Mouse (Mus musculus) lung, embryonic 14.5 days (tissue): ENCODE data around the gene Myo1e. TPM values are rescaled to one million over a fixed set of nuclear protein-coding genes. Genes with fewer than 3 reads are reported as not detected.
A peak's percentile ranks its signal among the peaks of the same experiment; 100 is the strongest.

Experiments
- ATAC-seq: fragments of 200-750 bp; cut with Nextera tagmentation; 2 replicates; pipeline ENCODE4 v1.8.0; 2017; ENCODE audit warnings: mild to moderate bottlenecking, moderate TSS enrichment, moderate library complexity; ENCODE audit not compliant: insufficient read depth
- DNase-seq: peaks from one replicate; pipeline ENCODE4 v3.0.0-alpha.2; 2015
- H3K27ac ChIP-seq: fragments of 300-500 bp; sonication (generic); 2 replicates; pipeline ENCODE4 v1.5.1; 2014; ENCODE audit warnings: low read depth, mild to moderate bottlenecking, moderate library complexity
- H3K27me3 ChIP-seq: fragments of 300-500 bp; sonication (generic); 2 replicates; pipeline ENCODE4 v1.6.1; 2014; ENCODE audit warnings: low read length, control low read depth; ENCODE audit not compliant: insufficient read depth
- H3K36me3 ChIP-seq: fragments of 300-500 bp; sonication (generic); 2 replicates; pipeline ENCODE4 v1.6.1; 2014; ENCODE audit warnings: control low read depth; ENCODE audit not compliant: insufficient read depth
- H3K4me1 ChIP-seq: fragments of 300-500 bp; sonication (generic); 2 replicates; pipeline ENCODE4 v1.6.1; 2014; ENCODE audit warnings: antibody characterized with exemption, control low read depth; ENCODE audit not compliant: insufficient read depth
- H3K4me2 ChIP-seq: fragments of 300-500 bp; sonication (generic); 2 replicates; pipeline ENCODE4 v1.6.1; 2014; ENCODE audit warnings: mild to moderate bottlenecking
- H3K4me3 ChIP-seq: fragments of 300-500 bp; sonication (generic); 2 replicates; pipeline ENCODE4 v1.5.1; 2014; ENCODE audit warnings: low read depth, low read length
- H3K9ac ChIP-seq: fragments of 300-500 bp; sonication (generic); 2 replicates; pipeline ENCODE4 v1.6.1; 2014
- H3K9me3 ChIP-seq: fragments of 300-500 bp; sonication (generic); 2 replicates; pipeline ENCODE4 v1.6.1; 2016; ENCODE audit warnings: low read depth, low read length, control low read depth
- CTCF ChIP-seq: IDR thresholded peaks from 2 replicates; pipeline ENCODE4 v1.5.1; 2016; ENCODE audit warnings: antibody characterized with exemption, low read depth
- WGBS: fragments of 180-500 bp; shearing (Covaris S2); extraction: QIAGEN DNeasy Blood & Tissue Kit; methylation state at CpG from one replicate; pipeline ENCODE4 v1.1.7; 2014; 5-methylcytosine and 5-hydroxymethylcytosine counted together
- polyA plus RNA-seq: library from polyadenylated mRNA; unstranded; fragments of >200 nt; fragmentation: Nextera tagmentation; extraction: Ambion mirVana; gene quantifications from 2 replicates; pipeline ENCODE4 v1.2.1, GENCODE M21; 2014

Gene Myo1e
- polyA plus RNA-seq, 1 experiment from 2014 or later, result 31.4 TPM

GRCm38 (mm10) chr9:70301598-70301997 is 94.4 kb downstream of the Myo1e start:
- H3K27ac ChIP-seq, result no peak overlapping the region
- ATAC-seq, result no peak
- no peak for DNase-seq
- H3K9ac ChIP-seq, result no peak overlapping the region
- no peak overlapping the region for H3K4me2 ChIP-seq
- H3K36me3 ChIP-seq, result peaks cover 16% of the 10 kb centered on the region; the same call in 1 of the 2 replicates
- WGBS, result 91% methylated on average over 6 of the region's 6 CpGs
- H3K27me3 ChIP-seq, result no peaks in the 10 kb centered on the region
- no peak overlapping the region for H3K4me3 ChIP-seq
- no peaks in the 10 kb centered on the region for H3K4me1 ChIP-seq
- no peak for TF ChIP-seq CTCF
- H3K9me3 ChIP-seq, result no peaks in the 10 kb centered on the region; the same call in 1 of the 2 replicates

- H3K36me3 ChIP-seq, result peaks cover 9% of the 10 kb centered on the region; the same call in 1 of the 2 replicates
- TF ChIP-seq CTCF, result no peak
- H3K9me3 ChIP-seq, result no peaks in the 10 kb centered on the region; the same call in 1 of the 2 replicates
- H3K9ac ChIP-seq, result no peak overlapping the region
- WGBS, result 88% methylated on average over 8 of the region's 8 CpGs
- H3K4me3 ChIP-seq, result no peak overlapping the region
- ATAC-seq (no peak), DNase-seq (no peak)
- H3K27me3 ChIP-seq, result no peaks in the 10 kb centered on the region
- H3K4me2 ChIP-seq, result no peak overlapping the region
- H3K27ac ChIP-seq, result no peak overlapping the region
- H3K4me1 ChIP-seq, result no peaks in the 10 kb centered on the region; the same call in 1 of the 2 replicates
Observed at GRCm38 (mm10) chr9:70304901-70305300, 97.8 kb downstream of the Myo1e start.

GRCm38 (mm10) chr9:70310046-70310445 is 102.9 kb downstream of the Myo1e start:
- Histone ChIP-seq H3K36me3 (no peaks in the 10 kb centered on the region), H3K4me3 (no peak overlapping the region), H3K4me2 (no peak overlapping the region), H3K4me1 (no peaks in the 10 kb centered on the region; the same call in 1 of the 2 replicates), H3K9me3 (no peaks in the 10 kb centered on the region), H3K9ac (no peak overlapping the region), H3K27me3 (no peaks in the 10 kb centered on the region), H3K27ac (no peak overlapping the region)
- no peak for ATAC-seq
- no peak for TF ChIP-seq CTCF
- 61% methylated on average over 1 of the region's 1 CpGs for WGBS
- no peak for DNase-seq

GRCm38 (mm10) chr9:70314019-70314418 is 106.9 kb downstream of the Myo1e start:
- WGBS, result 92% methylated on average over 1 of the region's 1 CpGs
- Histone ChIP-seq H3K27me3 (no peaks in the 10 kb centered on the region), H3K36me3 (no peaks in the 10 kb centered on the region), H3K4me1 (no peaks in the 10 kb centered on the region), H3K9ac (no peak overlapping the region), H3K27ac (no peak overlapping the region), H3K4me2 (no peak overlapping the region), H3K4me3 (no peak overlapping the region), H3K9me3 (no peaks in the 10 kb centered on the region)
- ATAC-seq (no peak), DNase-seq (no peak)
- peak; percentile 24; the same call in 1 of the 2 replicates for TF ChIP-seq CTCF

- H3K36me3 ChIP-seq, result no peaks in the 10 kb centered on the region
- H3K27ac ChIP-seq, result no peak overlapping the region
- H3K4me2 ChIP-seq, result no peak overlapping the region
- H3K27me3 ChIP-seq, result no peaks in the 10 kb centered on the region
- DNase-seq, result peak; percentile 44
- ATAC-seq, result no peak
- no peaks in the 10 kb centered on the region for H3K4me1 ChIP-seq
- H3K4me3 ChIP-seq, result no peak overlapping the region
- H3K9me3 ChIP-seq, result no peaks in the 10 kb centered on the region
- no peak overlapping the region for H3K9ac ChIP-seq
- no peak for TF ChIP-seq CTCF
- 35% methylated on average over 4 of the region's 4 CpGs for WGBS
Observed at GRCm38 (mm10) chr9:70315130-70315529, 108.0 kb downstream of the Myo1e start.

- Histone ChIP-seq H3K27me3 (no peaks in the 10 kb centered on the region), H3K36me3 (no peaks in the 10 kb centered on the region), H3K9ac (no peak overlapping the region), H3K4me1 (no peaks in the 10 kb centered on the region), H3K27ac (no peak overlapping the region; the same call in 1 of the 2 replicates), H3K4me3 (no peak overlapping the region), H3K9me3 (no peaks in the 10 kb centered on the region), H3K4me2 (no peak overlapping the region)
- ATAC-seq (no peak; the same call in 1 of the 2 replicates), DNase-seq (peak; percentile 43)
- WGBS, result 45% methylated on average over 3 of the region's 3 CpGs
- TF ChIP-seq CTCF, result no peak
Observed at GRCm38 (mm10) chr9:70318601-70319000, 111.5 kb downstream of the Myo1e start.

- no peak overlapping the region for H3K4me3 ChIP-seq
- no peak overlapping the region for H3K9ac ChIP-seq
- ATAC-seq (no peak), DNase-seq (no peak)
- H3K4me1 ChIP-seq, result no peaks in the 10 kb centered on the region
- no peak overlapping the region for H3K4me2 ChIP-seq
- H3K36me3 ChIP-seq, result 0 out of 2 replicates have a peak, but pooled peaks cover 8% of the 10 kb centered on the region
- H3K27me3 ChIP-seq, result no peaks in the 10 kb centered on the region
- 84% methylated on average over 4 of the region's 4 CpGs for WGBS
- H3K27ac ChIP-seq, result no peak overlapping the region
- no peak for TF ChIP-seq CTCF
- no peaks in the 10 kb centered on the region for H3K9me3 ChIP-seq
Observed at GRCm38 (mm10) chr9:70324336-70324735, 117.2 kb downstream of the Myo1e start.
